Mouse (Mus musculus): ENCODE measurements around the gene Def8. TPM values are rescaled to one million over a fixed set of nuclear protein-coding genes. Genes with fewer than 3 reads are reported as not detected.

Gene Def8
- polyA plus RNA-seq, 1 experiment from 2014 or later = 33.4 TPM

- 68% methylated on average over 9 of the region's 9 CpGs for WGBS
Measured at GRCm38 (mm10) chr8:123384883-123385540, 38.3 kb upstream of the Def8 start.

GRCm38 (mm10) chr8:123387041-123387440 is 36.3 kb upstream of the Def8 start:
- Histone ChIP-seq H3K27ac (no peak overlapping the region), H3K27me3 (ENCODE audit: insufficient read depth, low read length) (no peaks in the 10 kb centered on the region), H3K36me3 (ENCODE audit: insufficient read depth, low read length) (peaks cover 86% of the 10 kb centered on the region), H3K4me1 (replicated peaks; ENCODE audit: insufficient read depth, low read length) (no peaks in the 10 kb centered on the region), H3K4me2 (ENCODE audit: low read length) (no peak overlapping the region), H3K9me3 (replicated peaks; ENCODE audit: low read length) (no peaks in the 10 kb centered on the region), H3K4me3 (replicated peaks; ENCODE audit: low read depth, low read length) (no peak overlapping the region), H3K9ac (ENCODE audit: low read depth, low read length) (no peak overlapping the region)
- WGBS = 83% methylated on average over 3 of the region's 3 CpGs
- TF ChIP-seq CTCF (IDR thresholded peaks at IDR 0.05; ENCODE audit: low read depth) = no peak
- DNase-seq (ENCODE audit: low spot score) = no peak
- no peak for ATAC-seq (replicated peaks; ENCODE audit: low FRiP score, low read depth)

More at GRCm38 (mm10) chr8:123384883-123385540, 38.3 kb upstream of the Def8 start:
- Histone ChIP-seq H3K4me2 (ENCODE audit: low read length) (no peak overlapping the region), H3K36me3 (ENCODE audit: insufficient read depth, low read length) (peaks cover 75% of the 10 kb centered on the region), H3K27ac (no peak overlapping the region), H3K27me3 (ENCODE audit: insufficient read depth, low read length) (no peaks in the 10 kb centered on the region), H3K4me3 (replicated peaks; ENCODE audit: low read depth, low read length) (no peak overlapping the region), H3K9ac (ENCODE audit: low read depth, low read length) (no peak overlapping the region), H3K9me3 (replicated peaks; ENCODE audit: low read length) (no peaks in the 10 kb centered on the region), H3K4me1 (replicated peaks; ENCODE audit: insufficient read depth, low read length) (no peaks in the 10 kb centered on the region)
- peak; percentile 64 for DNase-seq (ENCODE audit: low spot score)
- ATAC-seq (replicated peaks; ENCODE audit: low FRiP score, low read depth) = no peak
- peak; percentile 65 for TF ChIP-seq CTCF (IDR thresholded peaks at IDR 0.05; ENCODE audit: low read depth)

GRCm38 (mm10) chr8:123387801-123388200 is 35.5 kb upstream of the Def8 start:
- Histone ChIP-seq H3K4me2 (ENCODE audit: low read length) (no peak overlapping the region), H3K9me3 (replicated peaks; ENCODE audit: low read length) (no peaks in the 10 kb centered on the region), H3K4me1 (replicated peaks; ENCODE audit: insufficient read depth, low read length) (no peaks in the 10 kb centered on the region), H3K27ac (no peak overlapping the region), H3K27me3 (ENCODE audit: insufficient read depth, low read length) (no peaks in the 10 kb centered on the region), H3K9ac (ENCODE audit: low read depth, low read length) (no peak overlapping the region), H3K36me3 (ENCODE audit: insufficient read depth, low read length) (peaks cover 87% of the 10 kb centered on the region), H3K4me3 (replicated peaks; ENCODE audit: low read depth, low read length) (no peak overlapping the region)
- WGBS = 93% methylated on average over 8 of the region's 8 CpGs
- no peak for ATAC-seq (replicated peaks; ENCODE audit: low FRiP score, low read depth)
- no peak for DNase-seq (ENCODE audit: low spot score)
- no peak for TF ChIP-seq CTCF (IDR thresholded peaks at IDR 0.05; ENCODE audit: low read depth)

GRCm38 (mm10) chr8:123389026-123389425 is 34.3 kb upstream of the Def8 start:
- TF ChIP-seq CTCF (IDR thresholded peaks at IDR 0.05; ENCODE audit: low read depth) = no peak
- H3K9ac ChIP-seq (ENCODE audit: low read depth, low read length) = no peak overlapping the region
- DNase-seq (ENCODE audit: low spot score) = no peak

GRCm38 (mm10) chr8:123398308-123398707 is 25.0 kb upstream of the Def8 start:
- no peaks in the 10 kb centered on the region for H3K9me3 ChIP-seq (replicated peaks; ENCODE audit: low read length)
- H3K4me2 ChIP-seq (ENCODE audit: low read length) = no peak overlapping the region
- no peaks in the 10 kb centered on the region for H3K4me1 ChIP-seq (replicated peaks; ENCODE audit: insufficient read depth, low read length)
- WGBS = 91% methylated on average over 13 of the region's 13 CpGs
- ATAC-seq (replicated peaks; ENCODE audit: low FRiP score, low read depth) (no peak), DNase-seq (ENCODE audit: low spot score) (no peak)
- TF ChIP-seq CTCF (IDR thresholded peaks at IDR 0.05; ENCODE audit: low read depth) = no peak
- H3K27ac ChIP-seq = no peak overlapping the region
- H3K36me3 ChIP-seq (ENCODE audit: insufficient read depth, low read length) = peaks cover 71% of the 10 kb centered on the region
- H3K4me3 ChIP-seq (replicated peaks; ENCODE audit: low read depth, low read length) = no peak overlapping the region
- no peaks in the 10 kb centered on the region for H3K27me3 ChIP-seq (ENCODE audit: insufficient read depth, low read length)
- H3K9ac ChIP-seq (ENCODE audit: low read depth, low read length) = no peak overlapping the region

More at GRCm38 (mm10) chr8:123389026-123389425, 34.3 kb upstream of the Def8 start:
- Histone ChIP-seq H3K36me3 (ENCODE audit: insufficient read depth, low read length) (peaks cover 86% of the 10 kb centered on the region), H3K27me3 (ENCODE audit: insufficient read depth, low read length) (no peaks in the 10 kb centered on the region), H3K4me2 (ENCODE audit: low read length) (no peak overlapping the region), H3K4me3 (replicated peaks; ENCODE audit: low read depth, low read length) (no peak overlapping the region), H3K4me1 (replicated peaks; ENCODE audit: insufficient read depth, low read length) (no peaks in the 10 kb centered on the region), H3K9me3 (replicated peaks; ENCODE audit: low read length) (no peaks in the 10 kb centered on the region), H3K27ac (no peak overlapping the region)
- WGBS = 94% methylated on average over 7 of the region's 7 CpGs
- 0 out of 2 replicates have a peak, but pooled peaks have one; percentile 36 for ATAC-seq (replicated peaks; ENCODE audit: low FRiP score, low read depth)

- Histone ChIP-seq H3K4me3 (replicated peaks; ENCODE audit: low read depth, low read length) (no peak overlapping the region), H3K9ac (ENCODE audit: low read depth, low read length) (no peak overlapping the region), H3K4me2 (ENCODE audit: low read length) (no peak overlapping the region), H3K27ac (no peak overlapping the region), H3K27me3 (ENCODE audit: insufficient read depth, low read length) (no peaks in the 10 kb centered on the region), H3K36me3 (ENCODE audit: insufficient read depth, low read length) (peaks cover 47% of the 10 kb centered on the region), H3K4me1 (replicated peaks; ENCODE audit: insufficient read depth, low read length) (no peaks in the 10 kb centered on the region), H3K9me3 (replicated peaks; ENCODE audit: low read length) (no peaks in the 10 kb centered on the region)
- no peak for TF ChIP-seq CTCF (IDR thresholded peaks at IDR 0.05; ENCODE audit: low read depth)
- WGBS = 86% methylated on average over 9 of the region's 9 CpGs
- DNase-seq (ENCODE audit: low spot score) = no peak
- no peak for ATAC-seq (replicated peaks; ENCODE audit: low FRiP score, low read depth)
Measured at GRCm38 (mm10) chr8:123401936-123402335, 21.4 kb upstream of the Def8 start.

Data from kidney, postnatal 0 days (tissue).